18 mouse cellular contexts compared by ENCODE assay signal in genomic region chr4:136760882-136761281, GRCm38 (mm10).
A peak's percentile ranks its signal among the peaks of the same experiment; 100 is the strongest.
DNase-seq lines count a peak whose midpoint lies in the region; ATAC-seq and TF ChIP-seq lines count a peak whose summit lies in the region.
"Had no signal": no experiment of that assay in that cellular context is flagged by ENCODE, and none has a peak within 500 bp of the region (broad histone marks: within the 10 kb centered on the region; RNA-seq: fewer than 3 reads in every experiment).

No protein-coding gene starts in this region.

- ATAC-seq in forebrain, embryonic 12.5 days (ENCODE audit: low FRiP score): no peak
- no peak for ATAC-seq in forebrain, postnatal 0 days
- no peak for ATAC-seq in limb, embryonic 12.5 days (ENCODE audit: insufficient number of reproducible peaks, insufficient read depth, low FRiP score, low TSS enrichment, low read depth)
- no peak for ATAC-seq in frontal cortex, adult (ENCODE audit: low TSS enrichment)
- ATAC-seq: activated CD4-positive, CD25-positive, alpha-beta regulatory T cell, adult 4 months; liver, embryonic 12.5 days; Patski had no signal

- no peak for DNase-seq in forebrain, postnatal 0 days
- peak; percentile 52 for DNase-seq in 416B (ENCODE audit: low read depth)
- DNase-seq in embryonic facial prominence, embryonic 10.5 days (ENCODE audit: low spot score): no peak
- DNase-seq in yolk sac, embryonic 10.5 days (ENCODE audit: low spot score): no peak
- DNase-seq: B cell, adult 2 months; cerebellum, adult 9-10 months; heart, adult 11 months; lung, embryonic 14.5 days; right cerebral cortex, postnatal 14 days; thymus, postnatal 14 days had no signal

- no peak overlapping the region for H3K4me3 ChIP-seq in forebrain, embryonic 12.5 days (replicated peaks)
- H3K4me3 ChIP-seq in forebrain, postnatal 0 days (ENCODE audit: low read depth, low read length): no peak overlapping the region
- no peak overlapping the region for H3K4me3 ChIP-seq in embryonic facial prominence, embryonic 10.5 days
- H3K4me3 ChIP-seq in limb, embryonic 12.5 days (replicated peaks): no peak overlapping the region
- H3K4me3 ChIP-seq: hindbrain, embryonic 13.5 days; kidney, embryonic 15.5 days; liver, embryonic 12.5 days had no signal

- no peak for TF ChIP-seq CTCF in forebrain, postnatal 0 days (IDR thresholded peaks at IDR 0.05; ENCODE audit: low read depth)

- H3K4me1 ChIP-seq in forebrain, embryonic 12.5 days: peaks cover 90% of the 10 kb centered on the region
- H3K4me1 ChIP-seq in forebrain, postnatal 0 days (ENCODE audit: insufficient read depth): peaks cover 9% of the 10 kb centered on the region
- H3K4me1 ChIP-seq in embryonic facial prominence, embryonic 10.5 days: peaks cover 84% of the 10 kb centered on the region
- peaks cover 72% of the 10 kb centered on the region for H3K4me1 ChIP-seq in limb, embryonic 12.5 days (replicated peaks)

- no peak overlapping the region for H3K4me2 ChIP-seq in forebrain, embryonic 12.5 days
- no peak overlapping the region for H3K4me2 ChIP-seq in forebrain, postnatal 0 days (ENCODE audit: low read depth)
- H3K4me2 ChIP-seq in limb, embryonic 12.5 days: no peak overlapping the region
- H3K4me2 ChIP-seq: hindbrain, embryonic 13.5 days; kidney, embryonic 15.5 days; liver, embryonic 12.5 days; lung, embryonic 14.5 days had no signal

- WGBS in forebrain, embryonic 12.5 days: 65% methylated on average over 11 of the region's 11 CpGs
- 72% methylated on average over 11 of the region's 11 CpGs for WGBS in forebrain, postnatal 0 days
- 50% methylated on average over 11 of the region's 11 CpGs for WGBS in embryonic facial prominence, embryonic 10.5 days
- 15% methylated on average over 11 of the region's 11 CpGs for WGBS in limb, embryonic 12.5 days

- H3K27ac ChIP-seq in forebrain, embryonic 12.5 days: peak overlapping the region; percentile 87
- H3K27ac ChIP-seq in forebrain, postnatal 0 days (ENCODE audit: low read depth, low read length): no peak overlapping the region
- peak overlapping the region; percentile 35; the same call in 1 of the 2 replicates for H3K27ac ChIP-seq in embryonic facial prominence, embryonic 10.5 days (replicated peaks)
- H3K27ac ChIP-seq in limb, embryonic 12.5 days: peak overlapping the region; percentile 80
- H3K27ac ChIP-seq: liver, embryonic 12.5 days had no signal

- no peak overlapping the region for H3K9ac ChIP-seq in forebrain, embryonic 12.5 days
- no peak overlapping the region for H3K9ac ChIP-seq in forebrain, postnatal 0 days
- H3K9ac ChIP-seq in limb, embryonic 12.5 days (replicated peaks): no peak overlapping the region
- H3K9ac ChIP-seq: hindbrain, embryonic 13.5 days; kidney, embryonic 15.5 days; liver, embryonic 12.5 days; lung, embryonic 14.5 days had no signal

- no peaks in the 10 kb centered on the region for H3K9me3 ChIP-seq in forebrain, embryonic 12.5 days
- H3K9me3 ChIP-seq in forebrain, postnatal 0 days (ENCODE audit: low read length): no peaks in the 10 kb centered on the region
- H3K9me3 ChIP-seq in embryonic facial prominence, embryonic 10.5 days: no peaks in the 10 kb centered on the region
- no peaks in the 10 kb centered on the region for H3K9me3 ChIP-seq in limb, embryonic 12.5 days
- H3K9me3 ChIP-seq: hindbrain, embryonic 13.5 days; kidney, embryonic 15.5 days; liver, embryonic 12.5 days had no signal

- no peaks in the 10 kb centered on the region for H3K27me3 ChIP-seq in forebrain, embryonic 12.5 days
- no peaks in the 10 kb centered on the region for H3K27me3 ChIP-seq in forebrain, postnatal 0 days (ENCODE audit: insufficient read depth, low read length)
- 0 out of 2 replicates have a peak, but pooled peaks cover 9% of the 10 kb centered on the region for H3K27me3 ChIP-seq in embryonic facial prominence, embryonic 10.5 days (replicated peaks; ENCODE audit: low read depth, poor library complexity, severe bottlenecking)
- H3K27me3 ChIP-seq in limb, embryonic 12.5 days: peaks cover 39% of the 10 kb centered on the region
- H3K27me3 ChIP-seq: hindbrain, embryonic 13.5 days; Patski had no signal

- peaks cover 10% of the 10 kb centered on the region for H3K36me3 ChIP-seq in forebrain, embryonic 12.5 days (replicated peaks)
- H3K36me3 ChIP-seq in forebrain, postnatal 0 days (ENCODE audit: insufficient read depth): no peaks in the 10 kb centered on the region; the same call in 1 of the 2 replicates
- peaks cover 21% of the 10 kb centered on the region for H3K36me3 ChIP-seq in embryonic facial prominence, embryonic 10.5 days (replicated peaks)
- H3K36me3 ChIP-seq in limb, embryonic 12.5 days: peaks cover 5% of the 10 kb centered on the region; the same call in 1 of the 2 replicates
- H3K36me3 ChIP-seq: hindbrain, embryonic 13.5 days; liver, embryonic 12.5 days had no signal
